Mouse (Mus musculus) neural tube, embryonic 11.5 days (tissue): ENCODE results near the gene Kansl1l. TPM values are rescaled to one million over a fixed set of nuclear protein-coding genes. Genes with fewer than 3 reads are reported as not detected.
A peak's percentile ranks its signal among the peaks of the same experiment; 100 is the strongest.

Experiments used
- ATAC-seq: fragments of 200-750 bp; cut with Nextera tagmentation; 2 replicates; pipeline ENCODE4 v1.8.0; 2017; ENCODE audit warnings: moderate number of reproducible peaks, mild to moderate bottlenecking, moderate TSS enrichment, moderate library complexity; ENCODE audit not compliant: insufficient read depth, low FRiP score, low TSS enrichment
- DNase-seq: peaks from one replicate; pipeline ENCODE4 v3.0.0-alpha.2; 2015; ENCODE audit warnings: low spot score
- H3K27ac ChIP-seq: fragments of 300-500 bp; sonication (generic); 2 replicates; pipeline ENCODE4 v1.5.1; 2014; ENCODE audit warnings: low read depth, mild to moderate bottlenecking, low read length
- H3K27me3 ChIP-seq: fragments of 300-500 bp; sonication (generic); 2 replicates; pipeline ENCODE4 v1.6.1; 2014; ENCODE audit warnings: mild to moderate bottlenecking, low read length, mixed read lengths; ENCODE audit not compliant: control insufficient read depth, insufficient read depth
- H3K36me3 ChIP-seq: fragments of 300-500 bp; sonication (generic); 2 replicates; pipeline ENCODE4 v1.6.1; 2014; ENCODE audit warnings: mild to moderate bottlenecking, low read length, moderate library complexity, mixed read lengths; ENCODE audit not compliant: control insufficient read depth, insufficient read depth
- H3K4me1 ChIP-seq: fragments of 300-500 bp; sonication (generic); 2 replicates; pipeline ENCODE4 v1.6.1; 2014; ENCODE audit warnings: low read length, mixed read lengths; ENCODE audit not compliant: control insufficient read depth, insufficient read depth
- H3K4me2 ChIP-seq: fragments of 300-500 bp; sonication (generic); 2 replicates; pipeline ENCODE4 v1.6.1; 2014; ENCODE audit warnings: low read depth, mild to moderate bottlenecking, moderate library complexity
- H3K4me3 ChIP-seq: fragments of 300-500 bp; sonication (generic); 2 replicates; pipeline ENCODE4 v1.5.1; 2014; ENCODE audit warnings: low read depth, low read length
- H3K9ac ChIP-seq: fragments of 300-500 bp; sonication (generic); 2 replicates; pipeline ENCODE4 v1.6.1; 2014; ENCODE audit warnings: mild to moderate bottlenecking, low read length
- H3K9me3 ChIP-seq: fragments of 300-500 bp; sonication (generic); 2 replicates; pipeline ENCODE4 v1.6.1; 2016; ENCODE audit warnings: low read length; ENCODE audit not compliant: control insufficient read depth
- WGBS: fragments of 180-500 bp; shearing (Covaris S2); extraction: QIAGEN DNeasy Blood & Tissue Kit; methylation state at CpG from one replicate; pipeline ENCODE4 v1.1.7; 2014; 5-methylcytosine and 5-hydroxymethylcytosine counted together
- polyA plus RNA-seq: library from polyadenylated mRNA; unstranded; fragments of >200 nt; fragmentation: Nextera tagmentation; extraction: Ambion mirVana; gene quantifications from 2 replicates; pipeline ENCODE4 v1.2.1, GENCODE M21; 2014

Kansl1l gene
- polyA plus RNA-seq = 9.3 and 11.0 TPM in 2 replicates

DNA sequence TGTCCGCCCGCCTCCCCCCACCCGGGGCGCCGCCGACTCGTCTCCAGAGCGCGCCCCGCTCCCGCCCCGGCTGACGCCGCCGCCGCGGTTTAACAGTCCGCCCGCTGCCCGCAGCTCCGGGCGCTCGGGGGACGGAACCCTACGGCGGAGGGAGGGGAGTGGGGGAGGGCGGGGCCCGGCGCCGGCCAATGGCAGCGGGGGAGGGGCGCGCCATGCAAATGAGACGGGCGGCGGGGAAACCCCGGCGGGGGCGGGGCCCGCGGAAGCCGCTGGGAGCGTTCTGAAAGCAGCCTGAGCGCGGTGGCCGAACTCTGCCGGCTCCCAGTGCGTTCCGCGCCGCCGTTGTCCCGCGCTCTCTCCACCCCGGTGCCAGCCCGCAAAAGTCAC lies at the start of gene Kansl1l:
Gene Kansl1l (minus strand): TSS at position 110 of the 387 bp plus-strand sequence.
- Histone ChIP-seq H3K4me1 (peaks cover 5% of the 10 kb centered on the region; the same call in 1 of the 2 replicates), H3K9ac (peak within 1 kb of the TSS; percentile 91), H3K36me3 (no peaks in the 10 kb centered on the region), H3K27me3 (0 out of 2 replicates have a peak, but pooled peaks cover 3% of the 10 kb centered on the region), H3K4me3 (peak within 1 kb of the TSS; percentile 77), H3K4me2 (peak within 1 kb of the TSS; percentile 78), H3K9me3 (no peaks in the 10 kb centered on the region), H3K27ac (peak within 1 kb of the TSS; percentile 90)
- 1% methylated on average over 34 of the region's 56 CpGs for WGBS
- DNase-seq = peak; percentile 96
- ATAC-seq = peak; percentile 89

DNA sequence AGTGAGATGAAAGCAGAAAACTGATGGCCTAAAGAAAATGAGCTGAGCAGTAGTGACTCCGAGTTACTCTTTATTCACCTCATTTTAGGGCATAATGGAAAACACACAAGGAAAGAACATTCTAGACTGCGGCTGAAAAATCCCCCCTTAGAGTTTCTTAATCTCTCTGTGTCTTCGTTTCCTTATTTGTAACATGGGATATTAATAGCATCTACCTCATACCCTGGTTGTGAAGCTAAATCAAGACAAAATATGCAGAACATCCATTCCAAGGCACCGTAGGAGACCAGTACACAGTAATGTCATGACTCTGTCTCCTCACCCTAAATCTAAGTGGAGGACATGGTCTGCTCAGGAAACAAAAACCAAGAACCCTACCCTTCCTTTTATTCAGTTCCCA lies 48.3 kb upstream of the Kansl1l start:
- Histone ChIP-seq H3K4me2 (no peak overlapping the region), H3K9me3 (no peaks in the 10 kb centered on the region), H3K9ac (no peak overlapping the region), H3K27ac (no peak overlapping the region), H3K27me3 (no peaks in the 10 kb centered on the region), H3K4me3 (no peak overlapping the region), H3K4me1 (peaks cover 3% of the 10 kb centered on the region; the same call in 1 of the 2 replicates), H3K36me3 (no peaks in the 10 kb centered on the region)
- DNase-seq (no peak), ATAC-seq (no peak)
- 89% methylated on average over 4 of the region's 4 CpGs for WGBS

GRCm38 (mm10) chr1:66863741-66864495 lies 46.6 kb upstream of the Kansl1l start:
- no peak for DNase-seq
- ATAC-seq = no peak
- Histone ChIP-seq H3K27me3 (no peaks in the 10 kb centered on the region), H3K4me2 (peak overlapping the region; percentile 73; the same call in 1 of the 2 replicates), H3K4me1 (peaks cover 3% of the 10 kb centered on the region; the same call in 1 of the 2 replicates), H3K36me3 (no peaks in the 10 kb centered on the region), H3K27ac (no peak overlapping the region), H3K9ac (no peak overlapping the region), H3K9me3 (no peaks in the 10 kb centered on the region), H3K4me3 (peak overlapping the region; percentile 88; the same call in 1 of the 2 replicates)
- 21% methylated on average over 9 of the region's 9 CpGs for WGBS

DNA sequence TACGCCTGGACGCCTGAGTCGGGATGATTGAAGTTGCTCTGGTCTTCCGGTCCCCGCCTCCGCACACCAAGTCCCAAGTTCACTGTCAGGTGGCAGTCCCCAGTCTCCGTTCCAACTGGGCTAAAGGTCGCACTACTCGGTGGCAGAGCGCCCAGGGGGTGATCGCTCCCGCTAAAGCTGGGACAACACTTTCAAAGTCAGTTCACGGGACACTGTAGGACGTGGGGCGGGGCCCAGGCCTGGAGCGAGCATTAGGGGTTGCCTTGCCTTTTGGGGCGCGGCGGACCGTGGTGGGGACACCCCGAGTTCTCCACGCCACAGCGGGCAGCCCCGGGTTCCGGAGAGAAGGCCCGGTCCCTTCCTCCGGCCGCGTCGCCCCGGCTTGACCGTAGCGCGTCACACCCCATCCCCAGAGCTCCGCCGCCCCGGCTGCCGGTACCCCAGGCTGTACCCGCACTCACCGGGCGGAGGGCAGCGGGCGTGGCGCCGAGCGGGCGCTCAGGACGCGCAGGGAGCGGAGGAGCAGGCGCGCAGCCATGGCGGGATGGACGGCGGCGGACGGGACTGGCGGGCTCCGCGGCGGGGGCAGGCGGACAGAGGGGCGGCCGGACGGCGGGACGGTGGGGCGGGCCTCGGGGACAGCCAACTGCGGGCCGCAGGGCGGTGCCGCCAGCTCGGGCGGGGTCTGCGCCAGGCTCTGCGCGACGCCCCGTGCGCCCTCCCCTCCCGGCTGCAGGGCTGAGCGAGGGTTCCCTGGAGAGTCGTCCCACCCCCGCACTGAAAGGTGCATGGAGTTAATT lies 45.5 kb upstream of the Kansl1l start, which contains the start of gene Acadl:
Gene Acadl (minus strand): TSS at position 566 of the 800 bp plus-strand sequence.
- under 1% methylated on average over 78 of the region's 85 CpGs for WGBS
- Histone ChIP-seq H3K9me3 (no peaks in the 10 kb centered on the region), H3K4me1 (peaks cover 3% of the 10 kb centered on the region; the same call in 1 of the 2 replicates), H3K9ac (peak within 1 kb of the TSS; percentile 82), H3K27ac (no peak within 1 kb of the TSS), H3K4me2 (peak within 1 kb of the TSS; percentile 73), H3K27me3 (no peaks in the 10 kb centered on the region), H3K36me3 (no peaks in the 10 kb centered on the region), H3K4me3 (peak within 1 kb of the TSS; percentile 88)
- peak; percentile 80 for ATAC-seq
- DNase-seq = peak; percentile 67

- H3K4me1 ChIP-seq = peaks cover 3% of the 10 kb centered on the region; the same call in 1 of the 2 replicates
- no peaks in the 10 kb centered on the region for H3K27me3 ChIP-seq
- WGBS = 20% methylated on average over 14 of the region's 14 CpGs
- ATAC-seq (peak; percentile 28; the same call in 1 of the 2 replicates), DNase-seq (no peak)
- H3K9me3 ChIP-seq = no peaks in the 10 kb centered on the region
- H3K9ac ChIP-seq = peak overlapping the region; percentile 82
- peak overlapping the region; percentile 88 for H3K4me3 ChIP-seq
- no peak overlapping the region for H3K27ac ChIP-seq
- H3K4me2 ChIP-seq = peak overlapping the region; percentile 73
- no peaks in the 10 kb centered on the region for H3K36me3 ChIP-seq
Observed at GRCm38 (mm10) chr1:66861764-66862672, 44.7 kb upstream of the Kansl1l start.

- ATAC-seq = no peak
- Histone ChIP-seq H3K27me3 (no peaks in the 10 kb centered on the region), H3K9ac (no peak overlapping the region), H3K36me3 (peaks cover 3% of the 10 kb centered on the region; the same call in 1 of the 2 replicates), H3K27ac (no peak overlapping the region), H3K4me1 (no peaks in the 10 kb centered on the region), H3K9me3 (no peaks in the 10 kb centered on the region), H3K4me3 (no peak overlapping the region), H3K4me2 (no peak overlapping the region)
- no peak for DNase-seq
- WGBS = 95% methylated on average over 4 of the region's 4 CpGs
Observed at GRCm38 (mm10) chr1:66847506-66847905, 30.1 kb upstream of the Kansl1l start.

- no peak overlapping the region for H3K4me2 ChIP-seq
- H3K36me3 ChIP-seq = peaks cover 3% of the 10 kb centered on the region; the same call in 1 of the 2 replicates
- H3K4me3 ChIP-seq = no peak overlapping the region
- DNase-seq (no peak), ATAC-seq (no peak)
- no peaks in the 10 kb centered on the region for H3K4me1 ChIP-seq
- WGBS = 92% methylated on average over 5 of the region's 5 CpGs
- H3K27me3 ChIP-seq = no peaks in the 10 kb centered on the region
- H3K27ac ChIP-seq = no peak overlapping the region
- no peaks in the 10 kb centered on the region for H3K9me3 ChIP-seq
- H3K9ac ChIP-seq = no peak overlapping the region
Observed at GRCm38 (mm10) chr1:66845690-66846318, 28.4 kb upstream of the Kansl1l start.
